Mouse (Mus musculus) liver, postnatal 0 days (tissue): ENCODE data around the gene Dock6. TPM values are rescaled to one million over a fixed set of nuclear protein-coding genes. Genes with fewer than 3 reads are reported as not detected.

Source experiments
- ATAC-seq: fragments of 200-750 bp; cut with Nextera tagmentation; 2 replicates; pipeline ENCODE4 v1.8.0; 2017; ENCODE audit warnings: mild to moderate bottlenecking, moderate library complexity
- DNase-seq: peaks from one replicate; pipeline ENCODE4 v3.0.0-alpha.2; 2016
- H3K27ac ChIP-seq: fragments of 300-500 bp; sonication (generic); 2 replicates; pipeline ENCODE4 v1.5.1; 2014; ENCODE audit warnings: antibody characterized with exemption, moderate library complexity, mild to moderate bottlenecking, low read depth
- H3K27me3 ChIP-seq: fragments of 300-500 bp; sonication (generic); 2 replicates; pipeline ENCODE4 v1.6.1; 2014; ENCODE audit warnings: low read length, control low read depth, mixed read lengths; ENCODE audit not compliant: insufficient read depth
- H3K36me3 ChIP-seq: fragments of 300-500 bp; sonication (generic); replicated peaks from 2 replicates; pipeline ENCODE4 v1.6.1; 2014; ENCODE audit warnings: mild to moderate bottlenecking, control low read depth, low read length, moderate library complexity, mixed read lengths; ENCODE audit not compliant: insufficient read depth
- H3K4me1 ChIP-seq: fragments of 300-500 bp; sonication (generic); 2 replicates; pipeline ENCODE4 v1.6.1; 2014; ENCODE audit warnings: antibody characterized with exemption, mild to moderate bottlenecking, control low read depth; ENCODE audit not compliant: insufficient read depth
- H3K4me2 ChIP-seq: fragments of 300-500 bp; sonication (generic); 2 replicates; pipeline ENCODE4 v1.6.1; 2014; ENCODE audit warnings: low read depth, mild to moderate bottlenecking, low read length, moderate library complexity, mixed read lengths
- H3K4me3 ChIP-seq: fragments of 300-500 bp; sonication (generic); 2 replicates; pipeline ENCODE4 v1.5.1; 2014; ENCODE audit warnings: low read depth, low read length
- H3K9ac ChIP-seq: fragments of 300-500 bp; sonication (generic); replicated peaks from 2 replicates; pipeline ENCODE4 v1.6.1; 2014; ENCODE audit warnings: mild to moderate bottlenecking, moderate library complexity
- H3K9me3 ChIP-seq: fragments of 300-500 bp; sonication (generic); 2 replicates; pipeline ENCODE4 v1.6.1; 2016; ENCODE audit warnings: mild to moderate bottlenecking, control low read depth, low read length, mixed read lengths
- CTCF ChIP-seq: sonication (generic); IDR thresholded peaks from 2 replicates; pipeline ENCODE4 v1.5.1; 2016; ENCODE audit warnings: antibody characterized with exemption, low read depth
- EP300 ChIP-seq: IDR thresholded peaks from 2 replicates; pipeline ENCODE4 v1.6.1; 2016; ENCODE audit warnings: antibody characterized with exemption, low read depth, mild to moderate bottlenecking
- WGBS: fragments of 180-500 bp; shearing (Covaris S2); extraction: QIAGEN DNeasy Blood & Tissue Kit; methylation state at CpG from one replicate; pipeline ENCODE4 v1.1.7; 2014; ENCODE audit not compliant: insufficient replicate concordance; 5-methylcytosine and 5-hydroxymethylcytosine counted together
- microRNA-seq: library from miRNA; unstranded; fragments of <30 nt; microRNA quantifications from one replicate; pipeline ENCODE4, GENCODE M21; 2016
- polyA plus RNA-seq: library from polyadenylated mRNA; unstranded; fragments of >200 nt; fragmentation: Nextera tagmentation; extraction: Ambion mirVana; gene quantifications from 2 replicates; pipeline ENCODE4 v1.2.1, GENCODE M21; 2015

Dock6 gene
- polyA plus RNA-seq, 1 experiment from 2014 or later: 4.1 TPM

DNA sequence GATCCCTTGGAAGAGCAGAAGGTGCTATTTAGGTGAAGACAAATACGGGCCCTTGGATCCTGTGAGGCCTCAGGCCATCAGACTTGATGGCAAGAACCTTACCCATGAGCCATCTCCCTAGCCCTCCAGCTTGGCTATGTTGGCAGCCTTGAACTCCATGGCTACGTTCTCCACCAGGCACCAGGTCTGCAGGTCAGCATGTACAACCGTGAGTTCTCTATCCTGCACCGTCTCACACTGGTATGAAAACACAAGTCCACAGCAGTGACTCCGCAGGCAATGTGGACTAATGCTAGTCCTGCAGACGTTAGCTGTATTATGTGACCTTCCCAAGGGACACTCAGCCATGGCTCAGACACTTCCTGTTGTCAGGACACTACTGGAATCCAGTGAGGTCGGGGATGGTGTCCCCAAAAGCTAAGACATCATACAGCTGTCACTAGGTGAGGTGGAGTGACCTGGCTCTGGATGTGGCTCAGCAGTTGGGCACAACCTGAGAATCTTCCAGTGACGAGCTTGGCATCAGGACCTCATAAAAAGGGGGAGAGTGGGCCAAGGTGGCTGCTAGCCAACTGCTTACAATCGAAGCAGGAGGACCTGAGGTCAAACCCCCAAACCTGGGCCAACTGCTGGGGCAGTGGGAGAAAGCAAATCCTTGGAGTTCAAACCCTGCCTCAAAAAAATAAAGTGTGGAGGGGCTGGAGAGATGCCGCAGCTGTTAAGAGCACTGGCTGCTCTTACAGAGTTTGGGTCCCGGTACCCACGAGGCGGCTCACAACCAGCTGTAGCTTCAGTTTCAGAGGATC is 97.7 kb downstream of the Dock6 start:
- no peak for ATAC-seq
- Histone ChIP-seq H3K27me3 (no peaks in the 10 kb centered on the region), H3K36me3 (peaks cover 13% of the 10 kb centered on the region), H3K9me3 (no peaks in the 10 kb centered on the region), H3K9ac (no peak overlapping the region), H3K4me3 (no peak overlapping the region), H3K4me2 (no peak overlapping the region), H3K27ac (no peak overlapping the region), H3K4me1 (peaks cover 16% of the 10 kb centered on the region; the same call in 1 of the 2 replicates)
- no peak for DNase-seq
- 81% methylated on average over 13 of the region's 13 CpGs for WGBS
- TF ChIP-seq CTCF (no peak), EP300 (no peak)

DNA sequence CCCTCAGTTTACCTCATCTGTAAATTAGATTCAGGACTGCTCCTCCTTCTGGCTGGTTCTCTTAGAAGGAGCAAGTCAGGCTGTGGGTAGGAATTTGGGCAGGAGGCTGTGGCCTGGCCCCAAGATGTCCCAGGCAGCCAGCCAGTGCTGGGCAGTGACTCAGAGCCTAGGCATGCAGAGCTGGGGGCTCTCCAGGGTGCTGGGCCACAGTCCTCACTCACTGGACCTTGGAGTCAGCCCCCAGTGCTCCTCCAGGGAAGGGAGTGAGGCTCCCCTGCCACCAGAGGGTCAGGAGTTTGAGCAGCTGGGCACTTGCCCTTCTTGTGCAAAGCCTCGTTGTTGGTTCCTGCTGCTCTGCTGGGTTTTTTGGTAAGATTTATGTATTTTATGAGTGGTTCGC is 98.4 kb downstream of the Dock6 start:
- Histone ChIP-seq H3K4me2 (no peak overlapping the region), H3K27ac (no peak overlapping the region), H3K4me1 (peaks cover 9% of the 10 kb centered on the region; the same call in 1 of the 2 replicates), H3K4me3 (no peak overlapping the region), H3K36me3 (peaks cover 19% of the 10 kb centered on the region), H3K9ac (0 out of 2 replicates have a peak overlapping the region, but pooled peaks have one; percentile 6), H3K27me3 (no peaks in the 10 kb centered on the region), H3K9me3 (no peaks in the 10 kb centered on the region)
- peak; percentile 36; the same call in 1 of the 2 replicates for ATAC-seq
- DNase-seq: no peak
- TF ChIP-seq EP300 (no peak), CTCF (no peak)
- 85% methylated on average over 2 of the region's 2 CpGs for WGBS

DNA sequence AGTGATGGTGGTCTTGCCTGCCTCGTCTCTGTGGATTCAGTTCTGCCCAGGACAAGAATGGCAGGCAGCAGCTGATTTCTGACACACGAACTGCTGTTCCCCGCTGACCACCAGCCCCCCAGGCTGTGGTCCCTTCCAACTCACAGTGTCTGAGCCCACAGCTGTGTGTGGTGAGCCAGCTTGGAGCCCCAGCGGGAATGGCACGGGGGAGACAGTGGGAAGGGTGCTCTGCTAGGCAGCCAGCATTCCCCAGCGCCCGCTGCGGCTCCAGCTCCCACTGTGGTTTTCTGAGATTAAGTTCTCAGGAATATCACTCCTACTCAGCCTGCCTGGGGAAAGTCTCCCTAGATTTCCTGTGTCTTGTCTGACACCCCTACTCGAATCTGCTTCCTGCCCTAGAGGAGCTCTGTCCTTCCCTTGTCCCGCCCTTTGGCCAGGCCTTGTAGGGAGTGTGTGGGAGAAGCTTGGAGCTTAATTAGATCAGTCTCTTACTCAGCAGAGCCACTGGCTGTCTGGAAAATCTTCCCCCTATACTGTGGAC is 100.1 kb downstream of the Dock6 start:
- Histone ChIP-seq H3K4me2 (no peak overlapping the region), H3K9ac (no peak overlapping the region), H3K9me3 (no peaks in the 10 kb centered on the region), H3K4me3 (no peak overlapping the region), H3K36me3 (peaks cover 34% of the 10 kb centered on the region), H3K27ac (peak overlapping the region; percentile 4; the same call in 1 of the 2 replicates), H3K27me3 (no peaks in the 10 kb centered on the region), H3K4me1 (peaks cover 3% of the 10 kb centered on the region; the same call in 1 of the 2 replicates)
- WGBS: 57% methylated on average over 10 of the region's 10 CpGs
- ATAC-seq (peak; percentile 18; the same call in 1 of the 2 replicates), DNase-seq (no peak)
- TF ChIP-seq EP300: no peak
- no peak for TF ChIP-seq CTCF

DNA sequence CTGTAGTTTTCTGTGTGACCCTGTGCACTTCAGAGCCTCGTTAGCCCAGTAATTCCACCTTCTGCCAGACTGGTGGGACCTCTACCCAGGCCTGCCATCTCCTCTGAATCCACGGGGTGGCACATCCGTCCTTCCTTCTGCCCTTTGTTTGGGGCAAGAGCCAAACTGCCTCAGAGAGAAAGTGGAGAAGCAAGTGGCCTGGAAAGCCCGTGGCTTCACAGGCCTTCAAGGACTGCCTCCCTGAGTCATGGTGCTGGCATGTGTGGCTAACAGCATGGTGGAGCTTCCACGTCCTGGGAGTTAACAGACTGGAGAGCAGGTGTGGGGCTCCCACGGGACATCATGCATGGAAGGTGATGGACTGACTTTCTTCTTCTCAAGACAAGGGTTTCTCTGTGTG is 101.1 kb downstream of the Dock6 start:
- 72% methylated on average over 6 of the region's 6 CpGs for WGBS
- no peak for ATAC-seq
- H3K27ac ChIP-seq: 0 out of 2 replicates have a peak overlapping the region, but pooled peaks have one; percentile 4

DNA sequence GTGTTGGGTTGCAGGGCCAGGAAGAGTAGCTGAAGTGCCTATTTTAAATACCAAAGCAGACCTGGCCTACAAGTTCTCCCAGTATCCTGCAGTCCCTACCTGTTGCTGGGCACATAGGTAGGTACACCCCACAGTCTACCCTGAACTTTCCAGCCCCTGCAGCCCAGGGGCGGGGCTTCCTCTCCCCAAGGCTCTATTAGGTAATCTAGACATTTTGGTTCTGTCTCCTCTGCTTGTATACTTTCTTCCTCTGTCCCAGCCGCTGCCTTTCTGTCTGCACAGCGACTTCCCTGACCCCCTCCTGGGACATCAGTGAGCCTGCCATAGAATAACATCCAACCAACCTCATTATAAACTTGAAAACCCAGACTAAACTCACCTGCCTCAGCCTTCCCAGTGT is 102.1 kb downstream of the Dock6 start:
- H3K4me1 ChIP-seq: peaks cover 3% of the 10 kb centered on the region; the same call in 1 of the 2 replicates
- ATAC-seq: no peak
- TF ChIP-seq EP300 (no peak), CTCF (no peak)
- no peak overlapping the region for H3K4me3 ChIP-seq
- no peak overlapping the region for H3K9ac ChIP-seq
- no peak for DNase-seq
- no peaks in the 10 kb centered on the region for H3K27me3 ChIP-seq
- H3K9me3 ChIP-seq: no peaks in the 10 kb centered on the region
- peaks cover 43% of the 10 kb centered on the region for H3K36me3 ChIP-seq
- H3K27ac ChIP-seq: no peak overlapping the region
- 78% methylated on average over 2 of the region's 3 CpGs for WGBS
- H3K4me2 ChIP-seq: no peak overlapping the region

More for the DNA sequence above, 101.1 kb downstream of the Dock6 start:
- Histone ChIP-seq H3K9me3 (no peaks in the 10 kb centered on the region), H3K4me1 (peaks cover 3% of the 10 kb centered on the region; the same call in 1 of the 2 replicates), H3K4me2 (no peak overlapping the region), H3K4me3 (no peak overlapping the region), H3K9ac (no peak overlapping the region), H3K36me3 (peaks cover 39% of the 10 kb centered on the region), H3K27me3 (no peaks in the 10 kb centered on the region)
- peak; percentile 34 for TF ChIP-seq CTCF
- no peak for TF ChIP-seq EP300
- no peak for DNase-seq

Small RNA genes lying within 50 kb of the gene (microRNA-seq; reads per million reads assigned to microRNA genes)
- gene Mir7083: 6.1 reads per million, percentile 11 among the genes with 10 or more reads in this experiment

Other genes starting within 250 kb of the Dock6 start
- 12.8 and 14.3 TPM in 2 replicates for gene Smarca4, start 236.5 kb downstream of the Dock6 start, polyA plus RNA-seq
- 13.2 and 13.3 TPM in 2 replicates for gene Ldlr, start 129.2 kb downstream of the Dock6 start, polyA plus RNA-seq
- gene Spc24, start 92.3 kb downstream of the Dock6 start, polyA plus RNA-seq: 38.4 and 41.4 TPM in 2 replicates
- gene Kank2, start 53.9 kb downstream of the Dock6 start, polyA plus RNA-seq: 2.8 and 3.7 TPM in 2 replicates
- gene Angptl8, start 17.1 kb downstream of the Dock6 start, polyA plus RNA-seq: 74.6 and 75.7 TPM in 2 replicates
- 9.3 and 9.9 TPM in 2 replicates for gene Rab3d, start 65.6 kb upstream of the Dock6 start, polyA plus RNA-seq
- 0.81 and 1.1 TPM in 2 replicates for gene Ccdc159, start 74.8 kb upstream of the Dock6 start, polyA plus RNA-seq
- 222 and 246 TPM in 2 replicates for gene Tmem205, start 74.9 kb upstream of the Dock6 start, polyA plus RNA-seq
- gene Plppr2, start 84.4 kb upstream of the Dock6 start, polyA plus RNA-seq: 0.70 and 1.0 TPM in 2 replicates
- gene Swsap1, start 103.1 kb upstream of the Dock6 start, polyA plus RNA-seq: 2.3 and 2.6 TPM in 2 replicates
- 40.6 and 41.6 TPM in 2 replicates for gene Epor, start 110.9 kb upstream of the Dock6 start, polyA plus RNA-seq
- gene Rgl3, start 136.8 kb upstream of the Dock6 start, polyA plus RNA-seq: 0.14 and 0.32 TPM in 2 replicates
- not detected in 2 replicates for gene Ccdc151, start 150.0 kb upstream of the Dock6 start, polyA plus RNA-seq
- 47.0 and 47.6 TPM in 2 replicates for gene Prkcsh, start 150.2 kb upstream of the Dock6 start, polyA plus RNA-seq
- gene Elavl3, start 199.4 kb upstream of the Dock6 start, polyA plus RNA-seq: not detected in 2 replicates
- not detected in 2 replicates for gene Gm49318, start 218.6 kb upstream of the Dock6 start, polyA plus RNA-seq
- 2.6 and 3.1 TPM in 2 replicates for gene Zfp653, start 218.7 kb upstream of the Dock6 start, polyA plus RNA-seq
- gene Ecsit, start 232.8 kb upstream of the Dock6 start, polyA plus RNA-seq: 18.1 and 18.2 TPM in 2 replicates
- 0.33 and 0.68 TPM in 2 replicates for gene Cnn1, start 246.6 kb upstream of the Dock6 start, polyA plus RNA-seq